Mouse (Mus musculus): ENCODE measurements around the gene Scnm1.
A peak's percentile ranks its signal among the peaks of the same experiment; 100 is the strongest.

The Scnm1 gene

DNA sequence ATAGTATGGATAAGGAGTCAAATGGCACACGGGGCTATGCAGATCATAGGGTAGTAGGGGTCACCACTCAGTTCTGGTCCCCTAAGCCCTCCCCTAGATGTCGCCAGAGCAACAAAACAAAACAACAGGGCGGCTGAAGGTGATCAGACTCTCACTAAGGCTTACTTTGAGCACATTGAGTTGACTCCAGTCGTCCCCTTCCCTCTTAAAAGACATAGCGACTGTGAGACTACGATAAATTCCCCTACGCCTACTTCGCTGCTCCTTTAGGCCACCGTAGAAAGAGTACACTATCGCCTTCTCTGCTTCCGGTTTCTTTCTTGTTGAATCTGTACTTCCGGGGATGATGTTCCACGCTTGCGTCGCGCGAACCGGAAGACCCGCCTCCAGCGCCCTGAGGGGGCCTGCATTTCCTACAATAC, at the start of gene Scnm1, which contains the start of gene Lysmd1:
Scnm1 (minus strand) TSS at position 332 of the 422 bp plus-strand sequence.
Lysmd1 (plus strand) TSS at position 409 of the 422 bp plus-strand sequence.
- peak; percentile 95 for DNase-seq (ENCODE audit: low spot score)

DNA sequence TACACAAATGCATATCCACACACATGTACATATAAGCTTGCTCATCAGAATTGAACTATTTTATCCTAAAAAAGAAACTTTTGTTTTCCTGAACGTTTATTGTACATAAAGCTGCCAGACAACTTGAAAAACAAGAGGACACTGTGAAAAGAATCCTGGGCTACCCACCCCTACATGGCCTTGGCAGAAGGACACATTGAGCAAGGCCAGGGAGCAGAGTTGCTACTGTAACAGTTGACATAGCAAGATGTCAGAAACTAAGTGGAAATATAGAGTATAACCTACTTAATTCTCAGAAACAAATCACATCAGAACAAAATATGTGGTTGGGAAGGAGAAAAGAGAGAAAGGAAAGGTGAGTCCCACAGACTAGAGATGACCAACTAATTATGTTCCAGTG, 48.0 kb upstream of the Scnm1 start:
- DNase-seq (ENCODE audit: low spot score), result no peak

DNA sequence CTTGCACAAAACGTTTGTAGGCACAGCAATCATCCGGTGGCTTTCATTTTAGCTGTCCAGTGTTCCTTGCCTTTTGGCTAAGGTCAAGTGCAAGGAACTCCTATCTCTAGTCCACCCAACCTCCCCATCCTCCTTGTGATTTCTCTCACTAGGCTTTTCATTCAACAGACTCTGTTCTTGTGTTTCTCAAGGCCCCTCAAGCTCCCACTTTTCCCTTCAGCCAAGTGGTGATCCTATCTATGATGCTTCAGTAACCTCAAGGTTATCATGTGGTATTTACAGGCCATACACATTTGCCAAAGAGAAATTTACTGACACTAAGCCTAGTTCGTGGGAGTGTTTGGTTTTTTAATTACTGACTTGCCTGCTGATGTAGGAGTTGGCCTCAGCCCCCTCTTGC, 46.1 kb upstream of the Scnm1 start:
- no peak for DNase-seq (ENCODE audit: low spot score)

DNA sequence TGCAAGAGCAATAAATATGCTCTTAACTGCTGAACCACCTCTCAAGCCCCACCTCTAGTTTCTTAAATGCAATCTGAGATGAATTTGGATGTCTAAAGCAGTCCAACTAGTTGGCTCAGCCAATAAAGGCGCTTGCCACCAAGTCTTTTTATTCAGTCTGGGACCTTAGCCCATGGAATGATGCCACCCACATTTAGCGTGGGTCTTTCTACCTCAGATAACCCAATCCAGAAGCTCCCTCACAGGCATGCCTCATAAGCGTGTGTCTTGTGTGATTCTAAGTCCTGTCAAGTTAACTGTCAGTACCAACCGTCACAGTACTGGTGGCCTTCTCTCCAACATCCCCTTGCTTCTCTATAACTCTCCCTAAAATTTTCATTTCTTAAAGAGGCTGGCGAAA, 45.1 kb upstream of the Scnm1 start:
- no peak for DNase-seq (ENCODE audit: low spot score)

DNA sequence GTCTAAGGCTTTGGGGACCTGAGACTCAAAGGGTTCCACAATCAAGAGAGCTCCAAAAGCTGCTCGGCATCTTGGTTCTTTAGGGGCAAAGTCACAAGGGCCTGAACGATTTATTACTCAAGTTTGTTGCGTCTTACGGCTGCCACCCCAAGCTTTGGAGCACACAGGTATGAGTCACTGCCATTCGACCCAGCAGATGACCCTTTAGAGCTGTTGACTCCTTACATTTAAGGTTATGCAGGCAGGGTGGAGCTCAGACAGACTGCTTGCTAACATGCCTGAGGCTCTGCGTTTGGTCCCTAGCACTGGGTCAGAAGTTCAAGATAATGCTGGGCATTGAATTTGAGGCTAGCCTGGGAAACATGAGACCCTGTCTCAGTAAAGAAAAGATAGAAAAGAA, 43.8 kb upstream of the Scnm1 start:
- no peak for DNase-seq (ENCODE audit: low spot score)

DNA sequence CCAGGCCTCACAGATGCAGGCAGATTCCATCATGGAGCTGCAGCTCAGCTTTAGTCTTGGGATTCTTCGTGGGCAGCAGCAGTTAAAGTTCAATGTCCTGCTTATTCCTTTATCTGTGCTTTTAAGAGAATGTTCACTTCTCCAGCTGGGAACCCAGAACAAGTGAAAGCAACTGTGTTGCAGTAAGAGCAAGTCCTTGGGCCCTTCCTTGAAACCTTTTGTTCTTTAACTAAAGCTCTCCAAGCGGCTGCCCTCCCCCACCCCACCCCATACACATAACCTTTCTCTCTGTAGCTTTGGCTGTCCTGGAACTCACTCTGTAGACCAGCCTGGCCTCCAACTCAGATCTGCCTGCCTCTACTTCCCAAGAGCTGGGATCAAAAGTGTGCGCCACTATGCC, 42.7 kb upstream of the Scnm1 start:
- DNase-seq (ENCODE audit: low spot score), result no peak

DNA sequence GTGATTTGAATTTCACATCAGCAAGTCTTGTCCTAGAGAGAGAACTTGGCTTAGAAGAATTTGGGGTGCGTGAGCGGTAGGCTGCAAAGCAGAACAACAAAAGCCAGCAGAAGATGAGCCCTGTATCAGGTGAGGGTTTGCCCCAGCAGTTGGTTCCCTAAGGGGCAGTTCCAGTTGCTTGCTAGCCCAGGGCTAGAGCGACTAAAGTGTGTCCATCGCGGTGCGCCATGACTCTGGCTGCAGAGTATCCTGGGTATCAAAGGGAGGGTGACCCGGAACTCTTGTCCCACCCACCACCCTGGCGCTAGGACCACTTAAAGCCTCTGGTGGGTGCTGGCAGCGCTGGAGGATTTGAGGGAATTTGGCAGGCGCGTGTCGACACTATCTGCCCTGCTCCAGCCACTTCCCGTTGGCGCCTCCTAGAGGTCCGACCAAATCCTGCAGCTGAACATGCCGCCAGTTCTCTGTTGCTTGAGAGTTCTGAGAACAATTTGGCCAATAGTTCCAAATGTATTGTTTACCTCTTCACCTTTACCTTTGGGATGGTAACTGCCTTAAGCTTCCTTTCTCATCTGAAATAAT, 40.3 kb upstream of the Scnm1 start:
- DNase-seq (ENCODE audit: low spot score), result peak; percentile 89

DNA sequence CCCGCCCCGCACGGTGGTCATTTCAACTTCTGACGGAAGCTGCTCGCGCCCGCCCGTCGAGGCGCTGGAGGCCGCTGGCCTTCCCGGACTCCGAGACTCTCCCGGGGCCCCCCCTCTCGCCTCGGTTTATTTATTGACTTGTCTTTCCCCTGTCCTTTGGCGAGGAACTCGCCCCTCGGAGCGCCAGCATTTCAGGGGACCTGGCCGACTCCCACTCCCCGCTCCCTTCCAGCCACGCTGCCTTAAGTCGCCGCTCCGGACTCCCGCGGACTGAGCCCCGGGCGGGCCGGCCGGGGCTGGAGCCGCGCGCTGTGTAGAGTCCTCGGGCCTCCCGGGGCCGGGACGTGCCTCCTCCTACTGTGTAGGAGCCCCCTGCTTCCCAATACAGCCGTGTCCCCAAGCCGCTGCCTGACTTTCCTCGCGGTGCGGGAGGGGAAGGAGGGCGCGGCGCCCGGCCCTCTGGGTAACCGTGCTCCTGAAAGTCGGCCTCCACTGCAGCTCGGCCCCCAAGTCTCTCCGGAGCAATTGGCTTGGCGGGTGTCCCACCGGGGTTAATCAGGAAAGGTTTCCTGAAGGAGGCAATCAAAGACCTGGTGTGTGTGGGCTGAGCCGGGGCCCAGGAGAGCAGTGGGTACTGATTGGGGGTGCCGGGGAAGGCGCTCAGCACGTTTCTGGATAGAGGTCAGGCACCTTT, 39.6 kb upstream of the Scnm1 start:
- DNase-seq (ENCODE audit: low spot score), result peak; percentile 18

DNA sequence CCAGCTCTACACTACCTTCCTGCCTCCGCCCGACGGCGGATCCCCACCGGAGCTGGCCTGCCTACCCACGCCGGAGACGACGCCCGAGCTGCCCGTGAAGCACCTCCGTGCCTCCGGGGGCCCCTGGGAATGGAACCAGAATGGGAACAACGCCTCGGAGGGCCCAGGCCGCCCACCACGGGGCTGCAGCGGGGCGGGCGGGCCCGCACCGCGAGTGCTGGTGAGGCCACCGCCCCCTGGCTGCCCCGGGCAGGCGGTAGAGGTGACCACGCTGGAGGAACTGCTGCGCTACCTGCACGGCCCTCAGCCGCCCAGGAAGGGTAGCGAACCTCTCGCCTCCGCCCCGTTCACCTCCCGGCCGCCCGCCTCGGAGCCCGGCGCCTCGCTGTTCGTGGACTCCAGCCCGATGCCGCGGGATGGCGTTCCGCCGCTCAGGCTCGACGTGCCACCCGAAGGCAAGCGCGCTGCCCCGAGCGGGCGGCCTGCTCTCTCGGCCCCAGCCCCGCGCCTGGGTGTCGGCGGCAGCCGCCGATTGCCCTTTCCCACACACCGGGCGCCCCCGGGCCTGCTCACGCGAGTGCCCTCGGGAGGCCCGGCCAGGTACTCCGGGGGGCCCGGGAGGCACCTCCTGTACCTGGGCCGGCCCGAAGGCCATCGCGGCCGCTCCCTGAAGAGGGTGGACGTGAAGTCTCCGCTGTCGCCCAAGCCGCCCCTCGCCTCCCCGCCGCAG, 38.9 kb upstream of the Scnm1 start:
- DNase-seq (ENCODE audit: low spot score), result peak; percentile 10

DNA sequence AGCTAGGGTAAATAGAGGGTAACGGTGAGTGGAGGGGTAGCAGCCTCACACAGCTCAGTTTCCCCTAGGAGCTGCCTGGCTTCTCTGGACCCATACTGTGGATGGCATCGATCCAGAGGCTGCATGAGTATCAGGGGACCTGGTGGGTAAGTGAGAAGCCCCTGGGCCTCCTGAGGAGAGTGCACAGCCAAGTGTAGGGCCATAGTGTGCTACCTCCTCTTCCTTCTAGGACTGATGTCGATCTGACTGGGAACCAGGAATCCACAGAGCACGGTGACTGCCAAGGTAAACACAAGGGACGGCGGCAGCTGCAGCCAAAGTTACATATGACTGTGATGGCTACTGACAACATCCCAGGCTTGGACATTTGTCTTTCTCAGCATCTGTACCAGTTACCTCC, 37.3 kb upstream of the Scnm1 start:
- DNase-seq (ENCODE audit: low spot score), result no peak

DNA sequence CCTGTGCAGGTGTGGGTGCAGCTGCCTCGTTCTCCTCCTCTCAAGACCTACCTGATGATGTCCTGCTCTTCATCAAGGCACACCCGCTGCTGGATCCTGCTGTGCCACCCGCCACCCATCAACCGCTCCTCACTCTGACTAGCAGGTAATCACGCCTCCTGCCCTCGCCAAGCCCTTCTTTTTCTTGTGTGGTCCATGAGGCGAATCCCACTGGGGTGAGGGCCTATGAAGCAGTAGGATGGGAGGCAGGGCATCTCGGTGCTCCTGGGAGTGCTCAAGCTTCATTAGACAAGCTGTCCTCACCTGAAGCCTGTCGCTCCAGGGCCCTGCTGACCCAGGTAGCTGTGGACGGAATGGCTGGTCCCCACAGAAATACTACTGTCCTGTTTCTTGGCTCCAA, 36.2 kb upstream of the Scnm1 start:
- DNase-seq (ENCODE audit: low spot score), result no peak

DNA sequence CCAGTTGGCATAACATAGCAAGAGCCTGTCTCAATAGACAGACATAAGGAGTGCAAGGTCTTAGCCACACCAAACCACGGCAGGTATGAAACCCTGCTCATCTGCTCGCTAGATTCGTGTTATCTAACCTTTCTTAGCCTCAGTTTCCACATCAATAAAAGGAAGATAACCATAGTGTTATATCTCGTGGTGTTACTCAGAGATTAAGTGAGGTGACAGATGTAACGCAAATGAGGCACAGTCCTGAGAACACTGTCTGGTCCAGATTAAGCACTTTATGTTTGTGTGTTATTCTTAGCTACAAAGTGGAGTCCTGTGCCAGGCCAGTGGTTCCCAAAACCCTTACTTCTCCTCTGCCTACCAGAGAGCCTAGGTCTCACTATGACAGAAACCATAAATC, 31.0 kb upstream of the Scnm1 start:
- DNase-seq (ENCODE audit: low spot score), result no peak

DNA sequence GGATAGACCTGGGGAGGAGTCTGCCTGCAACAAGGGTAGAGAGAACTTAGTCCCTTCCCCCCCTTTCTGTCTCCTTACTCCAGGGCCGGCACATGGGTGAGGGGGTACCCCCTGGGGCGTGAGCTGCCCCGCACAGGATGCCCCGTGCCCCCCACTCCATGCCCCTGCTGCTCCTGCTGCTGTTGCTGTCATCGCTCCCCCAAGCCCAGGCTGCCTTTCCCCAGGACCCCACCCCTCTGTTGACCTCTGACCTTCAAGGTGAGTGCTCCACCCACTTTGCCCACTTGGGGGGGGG, 30.4 kb upstream of the Scnm1 start:
- no peak for DNase-seq (ENCODE audit: low spot score)

DNA sequence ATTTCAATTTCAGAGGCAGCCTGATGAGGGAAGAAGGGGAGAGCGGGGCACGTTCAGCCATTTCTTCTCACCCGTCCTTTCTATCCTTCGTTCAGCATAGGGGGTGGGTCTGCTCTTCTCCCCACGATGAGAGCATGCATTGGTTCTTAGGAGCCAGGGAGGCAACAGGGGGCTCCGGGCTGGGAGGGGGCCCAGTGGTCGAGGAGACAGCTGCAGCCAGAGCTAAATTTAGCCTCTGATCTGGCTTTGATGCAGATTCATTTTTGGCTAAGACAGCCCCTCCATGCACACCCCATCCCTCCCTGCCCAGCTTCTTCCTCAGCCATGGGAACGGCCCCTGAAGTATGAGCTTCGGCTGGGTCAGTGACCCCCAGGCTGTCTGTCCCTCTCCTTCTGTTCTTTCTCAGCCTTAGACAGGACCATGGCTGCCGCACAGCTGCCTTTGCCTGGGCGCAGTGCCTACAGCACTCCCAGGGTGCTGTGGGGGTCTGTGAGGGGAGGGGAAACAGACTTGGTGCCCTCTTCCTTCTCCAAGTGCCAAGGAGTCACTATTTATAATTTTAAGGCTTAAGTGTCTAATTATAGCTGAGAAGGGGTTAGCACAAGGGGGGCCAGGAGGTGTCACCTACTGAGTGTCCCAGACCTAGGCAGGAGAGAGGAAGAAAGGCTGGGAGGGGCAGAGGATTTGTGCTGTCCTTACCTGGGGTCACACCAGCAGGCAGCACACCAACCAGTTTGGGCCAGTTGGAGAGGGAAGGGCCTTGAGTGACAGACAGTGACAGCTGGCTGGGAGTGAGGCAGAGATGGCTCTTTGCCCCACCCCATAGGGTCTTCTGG, 29.8 kb upstream of the Scnm1 start:
- DNase-seq (ENCODE audit: low spot score), result no peak

DNA sequence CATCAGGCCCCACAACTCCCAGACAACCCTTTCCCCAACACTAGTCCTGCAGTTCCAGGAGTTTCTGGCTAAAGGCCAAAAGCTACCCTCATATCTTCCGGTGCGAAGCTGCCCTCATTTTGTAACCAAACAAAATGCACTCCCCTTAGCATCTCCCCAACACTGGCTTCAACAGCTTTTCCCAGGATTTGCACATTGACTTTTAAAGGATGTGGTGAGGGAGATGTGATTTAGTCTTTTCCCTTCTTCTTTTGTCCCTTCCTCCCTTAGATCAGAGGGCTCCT, 28.5 kb upstream of the Scnm1 start:
- DNase-seq (ENCODE audit: low spot score), result no peak

DNA sequence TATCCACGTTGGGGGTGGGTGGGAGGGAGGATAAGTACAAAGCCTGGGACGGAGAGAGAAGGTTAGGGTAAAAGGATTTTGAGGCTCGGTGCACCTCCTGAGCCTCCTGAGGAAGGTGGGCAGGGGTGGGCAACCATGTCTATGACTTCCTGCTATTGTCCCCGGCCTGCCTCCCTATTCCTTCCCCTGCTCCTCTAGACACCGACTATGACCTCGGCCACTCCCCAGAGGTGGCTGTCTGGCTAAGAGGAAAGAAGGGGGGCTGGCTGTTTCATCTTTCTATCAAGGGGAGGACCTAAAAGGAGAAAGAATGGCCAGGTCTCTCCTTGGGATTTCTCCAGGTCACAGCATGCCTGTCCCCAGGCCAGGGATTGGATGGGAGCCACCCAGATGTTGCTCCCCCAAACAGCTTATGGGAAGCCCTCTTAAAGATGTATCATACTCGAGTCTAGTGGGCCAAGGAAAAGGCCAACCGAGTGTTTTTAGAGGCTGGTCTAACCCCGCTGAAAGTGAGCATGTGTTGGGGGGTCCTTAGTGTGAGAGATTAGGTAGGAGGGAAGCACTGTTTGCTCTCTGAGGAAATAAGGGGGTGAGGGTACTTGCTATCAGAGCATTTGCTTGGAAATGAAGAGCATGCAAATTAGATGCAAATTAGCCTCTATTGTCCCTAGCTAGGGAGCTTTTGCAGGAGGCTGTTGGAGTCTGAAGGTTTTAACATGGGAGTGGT, 28.0 kb upstream of the Scnm1 start:
- no peak for DNase-seq (ENCODE audit: low spot score)

DNA sequence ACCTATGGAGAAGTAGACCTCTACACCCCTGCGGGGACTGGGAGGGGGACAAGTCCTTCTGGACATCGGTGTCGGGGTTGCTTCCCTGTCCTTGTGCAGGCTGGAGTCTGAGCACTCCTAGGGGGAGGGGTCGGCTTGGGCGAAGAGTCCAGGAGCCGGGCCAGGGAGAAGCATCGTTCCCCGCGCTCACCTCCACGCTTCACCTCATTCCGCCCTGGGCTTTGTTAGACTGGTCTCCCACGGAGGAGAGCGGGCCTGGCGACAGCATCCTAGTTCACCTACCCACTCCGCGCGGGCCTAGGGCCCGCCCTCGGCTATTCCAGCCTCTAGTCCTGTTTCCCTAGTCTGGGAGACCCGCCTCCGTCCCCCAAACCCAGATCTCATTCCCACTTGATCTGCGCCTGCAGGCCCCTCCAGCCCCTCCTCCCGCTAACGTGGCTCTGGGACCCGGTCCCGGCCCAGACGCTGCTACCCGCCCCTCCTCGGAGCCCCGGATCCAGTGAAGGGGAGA, 27.3 kb upstream of the Scnm1 start:
- peak; percentile 45 for DNase-seq (ENCODE audit: low spot score)

DNA sequence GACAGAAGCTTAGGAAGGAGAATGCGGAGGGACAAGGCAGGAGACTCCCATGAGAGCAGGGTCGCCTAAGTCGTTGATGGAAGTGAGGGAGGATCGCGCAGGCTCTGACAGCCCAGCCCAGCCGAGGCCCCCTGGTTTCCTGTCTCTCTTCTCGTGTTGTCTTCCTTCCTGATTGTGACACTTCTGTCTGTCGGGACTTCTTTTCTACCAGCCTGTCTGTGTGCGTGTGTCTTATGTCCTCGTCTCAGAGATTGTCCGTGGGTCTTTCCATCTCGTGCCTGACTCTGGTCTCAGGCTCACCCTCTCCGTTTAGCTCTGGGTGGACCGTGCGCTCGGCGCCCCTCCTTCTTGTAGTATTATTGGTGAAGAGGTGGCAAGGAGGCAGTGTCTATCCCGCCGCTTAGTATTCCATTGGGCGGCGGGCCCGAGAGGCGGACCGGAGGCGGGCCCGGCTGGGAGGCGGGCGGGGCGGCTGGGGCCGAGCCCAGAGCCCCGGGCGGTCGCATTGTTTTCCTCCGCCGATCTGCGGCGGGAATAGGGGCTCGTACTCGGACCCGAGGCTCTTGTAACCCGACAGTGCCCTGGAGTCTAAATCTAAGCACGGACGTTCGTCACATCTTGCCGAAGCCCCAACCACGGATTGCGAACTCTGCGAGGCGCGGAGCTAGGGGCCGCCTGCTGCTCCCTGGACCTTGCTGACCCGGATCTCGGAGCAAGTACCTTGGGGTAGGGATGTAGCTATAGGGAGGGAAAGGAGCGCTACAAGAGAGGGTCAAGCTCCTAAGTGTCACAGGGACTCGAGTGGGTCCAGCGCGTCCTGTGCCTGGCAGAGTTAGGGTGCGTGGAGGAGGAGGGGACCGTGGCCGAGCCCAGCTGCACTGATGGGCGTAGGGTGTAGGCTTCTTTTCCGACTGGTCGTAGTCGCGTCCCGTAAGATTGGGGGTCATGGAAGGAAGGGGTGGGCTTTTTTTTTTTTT, 26.5 kb upstream of the Scnm1 start, which contains the start of gene Sema6c:
Sema6c (plus strand) TSS at position 471 of the 977 bp plus-strand sequence.
- peak; percentile 92 for DNase-seq (ENCODE audit: low spot score)

DNA sequence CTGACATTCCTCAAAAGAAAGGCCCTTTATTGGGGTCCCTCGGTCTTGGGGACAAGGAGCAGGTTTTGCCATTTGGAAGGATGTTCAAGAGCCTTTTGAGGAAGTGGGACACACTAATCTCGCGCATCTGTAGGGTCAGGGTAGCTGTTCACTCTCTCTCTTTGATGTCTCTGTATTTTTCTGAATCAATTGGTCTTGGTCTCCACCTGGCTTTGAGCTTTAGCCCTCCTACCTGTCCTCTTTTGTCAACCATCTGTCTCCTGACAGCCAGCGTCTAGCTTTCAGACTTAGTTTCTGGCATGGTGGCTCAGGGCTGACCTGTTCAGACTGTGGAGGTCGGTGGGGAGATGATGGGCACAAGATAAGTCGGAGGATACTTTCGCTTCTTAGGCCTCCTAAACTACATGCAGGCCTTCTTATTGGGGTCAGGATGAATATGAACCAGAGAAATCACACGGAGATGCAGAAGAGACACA, 25.7 kb upstream of the Scnm1 start:
- DNase-seq (ENCODE audit: low spot score), result no peak

DNA sequence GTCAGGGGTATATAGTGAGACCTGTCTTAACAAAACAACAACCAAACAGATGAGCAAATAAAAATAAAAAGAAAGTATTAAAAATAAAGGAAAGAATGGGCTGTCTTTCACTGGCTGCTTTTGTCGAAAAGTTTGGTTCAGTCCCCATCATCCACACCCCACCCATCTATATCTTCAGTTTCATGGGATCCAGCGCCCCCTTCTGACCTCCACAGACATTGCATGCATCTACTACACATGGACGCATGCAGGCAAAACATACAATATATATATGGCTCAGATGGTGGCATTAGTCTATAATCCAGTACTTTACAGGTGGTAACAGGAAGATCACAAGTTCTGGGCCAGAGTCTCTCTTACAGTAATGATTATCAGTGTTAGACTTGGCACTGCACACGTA, 20.1 kb upstream of the Scnm1 start:
- DNase-seq (ENCODE audit: low spot score), result peak; percentile 46

DNA sequence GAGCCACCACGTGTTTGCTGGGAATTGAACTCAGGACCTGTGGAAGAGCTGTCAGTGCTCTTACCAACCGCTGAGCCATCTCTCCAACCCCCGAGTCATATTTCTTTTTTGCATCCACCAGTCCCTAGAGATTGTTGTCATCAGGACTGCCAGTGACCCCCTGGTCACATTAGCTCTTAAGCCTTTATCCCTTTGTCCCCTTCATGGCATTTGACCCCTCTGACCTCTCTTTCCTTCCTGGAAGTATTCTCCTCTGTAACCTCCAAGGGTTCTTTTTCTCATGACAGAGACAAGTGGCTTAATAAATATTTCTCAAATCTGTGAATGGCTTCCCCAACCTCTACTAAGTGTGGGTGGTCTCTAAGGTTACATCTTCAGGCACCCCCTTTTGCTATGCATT, 14.1 kb upstream of the Scnm1 start:
- DNase-seq (ENCODE audit: low spot score), result no peak

Data from retina, embryonic 14.5 days (tissue).